Mouse (Mus musculus) lung, adult 2 months (tissue): ENCODE results near the gene Pde6d.

Experiments
- CTCF ChIP-seq: fragments of 200-500 bp; IDR thresholded peaks from 2 replicates; pipeline ENCODE4 v1.5.1; 2011; ENCODE audit warnings: mild to moderate bottlenecking, low read length, control low read depth; ENCODE audit not compliant: insufficient read depth
- POLR2A ChIP-seq: fragments of 200-500 bp; IDR thresholded peaks from 2 replicates; pipeline ENCODE4 v1.6.1; 2011; ENCODE audit warnings: low read depth, mild to moderate bottlenecking, control low read depth, low read length, borderline replicate concordance; ENCODE audit errors: extremely low read depth

DNA sequence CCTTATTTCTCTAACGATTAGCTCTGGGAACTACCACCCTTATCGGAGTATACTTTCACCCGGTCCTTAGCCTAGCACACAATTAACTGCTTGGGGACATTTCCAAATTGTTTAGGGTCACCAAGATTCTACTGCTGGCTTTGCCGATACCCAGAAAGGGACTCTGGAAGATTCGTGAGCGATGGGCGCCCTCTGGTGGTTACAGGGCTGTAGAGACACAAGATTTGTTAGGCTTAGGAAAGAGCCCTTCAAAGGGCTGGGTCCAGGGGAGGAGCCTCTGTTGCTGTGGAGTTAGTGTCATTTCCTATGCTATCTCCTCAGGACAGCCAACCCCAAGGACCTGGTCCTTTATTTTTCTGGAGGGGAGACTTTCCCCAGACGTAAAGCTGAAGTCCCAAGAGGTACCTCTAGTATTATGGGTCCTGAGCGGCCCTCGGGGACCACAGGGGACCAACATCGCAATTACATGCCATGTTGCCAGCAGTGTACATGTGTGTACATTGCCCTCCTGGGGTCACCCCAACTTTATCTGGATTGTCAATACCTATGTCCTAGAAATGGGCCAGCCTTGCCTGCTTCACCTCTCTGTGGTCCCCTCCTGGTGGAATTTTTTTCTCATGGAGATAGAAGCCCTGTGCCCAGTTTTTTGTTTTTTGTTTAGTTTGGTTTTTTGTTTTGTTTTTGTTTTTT is 49.9 kb downstream of the Pde6d start:
- peak; percentile 88 for TF ChIP-seq CTCF
- no peak for TF ChIP-seq POLR2A
